Mouse (Mus musculus) forebrain, postnatal 0 days (tissue): ENCODE data around the gene Zbtb20. TPM values are rescaled to one million over a fixed set of nuclear protein-coding genes. Genes with fewer than 3 reads are reported as not detected.
A peak's percentile ranks its signal among the peaks of the same experiment; 100 is the strongest.

Source experiments
- ATAC-seq: fragments of 200-750 bp; cut with Nextera tagmentation; 2 replicates; pipeline ENCODE4 v1.8.0; 2017; ENCODE audit warnings: mild to moderate bottlenecking, moderate library complexity
- DNase-seq: peaks from one replicate; pipeline ENCODE4 v3.0.0-alpha.2; 2015
- H3K27ac ChIP-seq: fragments of 300-500 bp; sonication (generic); 2 replicates; pipeline ENCODE4 v1.5.1; 2014; ENCODE audit warnings: low read depth, mild to moderate bottlenecking, antibody characterized with exemption, low read length, moderate library complexity, mixed read lengths
- H3K27me3 ChIP-seq: fragments of 300-500 bp; sonication (generic); 2 replicates; pipeline ENCODE4 v1.6.1; 2014; ENCODE audit warnings: mild to moderate bottlenecking, low read length, mixed read lengths; ENCODE audit not compliant: insufficient read depth
- H3K36me3 ChIP-seq: fragments of 300-500 bp; sonication (generic); 2 replicates; pipeline ENCODE4 v1.6.1; 2014; ENCODE audit warnings: mild to moderate bottlenecking, moderate library complexity; ENCODE audit not compliant: insufficient read depth
- H3K4me1 ChIP-seq: fragments of 300-500 bp; sonication (generic); 2 replicates; pipeline ENCODE4 v1.6.1; 2014; ENCODE audit warnings: antibody characterized with exemption; ENCODE audit not compliant: insufficient read depth
- H3K4me2 ChIP-seq: fragments of 300-500 bp; sonication (generic); 2 replicates; pipeline ENCODE4 v1.6.1; 2014; ENCODE audit warnings: low read depth, mild to moderate bottlenecking, moderate library complexity
- H3K4me3 ChIP-seq: fragments of 300-500 bp; sonication (generic); 2 replicates; pipeline ENCODE4 v1.5.1; 2014; ENCODE audit warnings: low read depth, low read length, mixed read lengths
- H3K9ac ChIP-seq: fragments of 300-500 bp; sonication (generic); 2 replicates; pipeline ENCODE4 v1.6.1; 2014; ENCODE audit warnings: mild to moderate bottlenecking
- H3K9me3 ChIP-seq: fragments of 300-500 bp; sonication (generic); 2 replicates; pipeline ENCODE4 v1.6.1; 2016; ENCODE audit warnings: low read length
- CTCF ChIP-seq: sonication (generic); IDR thresholded peaks from 2 replicates; pipeline ENCODE4 v1.5.1; 2016; ENCODE audit warnings: antibody characterized with exemption, control low read depth, low read depth
- WGBS: fragments of 180-500 bp; shearing (Covaris S2); extraction: QIAGEN DNeasy Blood & Tissue Kit; methylation state at CpG from one replicate; pipeline ENCODE4 v1.1.7; 2014; 5-methylcytosine and 5-hydroxymethylcytosine counted together
- polyA plus RNA-seq: library from polyadenylated mRNA; unstranded; fragments of >200 nt; fragmentation: Nextera tagmentation; extraction: Ambion mirVana; gene quantifications from 2 replicates; pipeline ENCODE4 v1.2.1, GENCODE M21; 2015
- total RNA-seq: library from RNA; depleted of rRNA; stranded (reverse); fragments of >200 nt; gene quantifications from 2 replicates; pipeline ENCODE4 v1.2.3, GENCODE M21; 2014

The Zbtb20 gene
- total and polyA plus RNA-seq, 2 experiments from 2014 or later = 63.4 to 90.9 TPM

DNA sequence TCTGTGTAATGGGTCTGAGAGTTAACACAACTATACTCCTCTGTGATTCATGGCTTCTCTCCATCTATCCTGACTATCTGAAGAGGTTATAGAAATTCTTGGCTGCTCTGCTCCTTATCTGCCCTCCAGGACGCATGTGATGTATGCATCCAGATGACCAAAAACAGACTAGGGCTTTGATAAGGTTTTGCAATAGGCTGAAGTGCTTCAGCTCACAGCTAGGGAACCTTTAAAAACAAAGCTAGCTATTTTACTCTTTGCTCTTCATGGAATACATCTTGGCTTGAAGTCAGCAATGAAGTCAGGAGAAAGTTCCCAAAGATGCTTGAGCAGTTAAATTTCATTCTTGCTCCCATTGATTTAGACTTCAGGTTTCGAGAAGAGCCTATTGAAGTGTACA is 756.1 kb downstream of the Zbtb20 start:
- H3K4me2 ChIP-seq = no peak overlapping the region
- no peak overlapping the region for H3K9ac ChIP-seq
- 72% methylated on average over 2 of the region's 2 CpGs for WGBS
- TF ChIP-seq CTCF = no peak
- H3K4me3 ChIP-seq = no peak overlapping the region
- ATAC-seq (no peak), DNase-seq (no peak)
- H3K27me3 ChIP-seq = no peaks in the 10 kb centered on the region
- H3K9me3 ChIP-seq = no peaks in the 10 kb centered on the region
- H3K27ac ChIP-seq = no peak overlapping the region
- no peaks in the 10 kb centered on the region for H3K4me1 ChIP-seq
- H3K36me3 ChIP-seq = peaks cover 29% of the 10 kb centered on the region

DNA sequence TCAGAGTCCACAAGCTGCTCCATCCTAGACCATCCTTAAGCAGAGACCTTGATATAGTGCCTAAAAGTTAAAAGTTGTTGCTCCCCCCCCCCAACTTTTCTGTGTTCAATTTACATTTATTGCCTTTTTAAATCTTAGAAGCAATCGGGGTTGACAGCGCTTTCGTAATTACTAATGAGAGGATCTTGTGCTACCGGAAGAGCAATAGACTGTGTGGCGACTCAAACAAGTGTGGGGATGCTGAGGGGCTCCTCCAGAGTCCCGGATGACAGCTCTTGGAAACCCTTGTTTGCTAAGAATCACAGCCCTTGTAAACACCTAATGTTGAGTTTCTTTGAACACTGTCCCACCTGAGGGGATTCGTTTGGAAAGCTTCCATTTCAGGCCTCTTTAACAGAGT is 758.4 kb downstream of the Zbtb20 start:
- H3K4me3 ChIP-seq = no peak overlapping the region
- ATAC-seq (no peak), DNase-seq (no peak)
- no peaks in the 10 kb centered on the region for H3K4me1 ChIP-seq
- H3K27ac ChIP-seq = no peak overlapping the region
- no peaks in the 10 kb centered on the region for H3K9me3 ChIP-seq
- WGBS = 92% methylated on average over 7 of the region's 7 CpGs
- H3K4me2 ChIP-seq = no peak overlapping the region
- H3K36me3 ChIP-seq = peaks cover 21% of the 10 kb centered on the region; the same call in 1 of the 2 replicates
- no peak overlapping the region for H3K9ac ChIP-seq
- no peaks in the 10 kb centered on the region for H3K27me3 ChIP-seq
- no peak for TF ChIP-seq CTCF

DNA sequence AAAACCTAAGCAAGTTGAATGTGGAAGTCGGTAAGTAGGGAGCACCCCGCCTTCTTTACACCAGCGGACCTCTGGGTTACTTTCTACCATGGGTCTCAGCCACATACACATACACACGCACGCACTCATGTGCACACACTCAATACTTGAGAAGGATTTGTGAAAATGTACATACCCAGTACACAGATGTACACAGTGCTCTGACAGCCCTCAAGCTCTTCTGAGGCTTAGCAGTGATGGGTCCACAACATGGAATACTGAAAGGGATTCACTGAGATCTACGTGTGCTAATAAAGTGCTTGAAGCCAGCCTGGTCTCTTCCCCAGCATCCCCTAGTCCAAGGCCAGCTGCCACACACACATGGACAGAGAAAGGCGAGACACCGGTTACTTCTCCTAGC is 761.6 kb downstream of the Zbtb20 start:
- Histone ChIP-seq H3K4me1 (no peaks in the 10 kb centered on the region), H3K9me3 (no peaks in the 10 kb centered on the region), H3K9ac (no peak overlapping the region), H3K36me3 (peaks cover 19% of the 10 kb centered on the region; the same call in 1 of the 2 replicates), H3K27ac (no peak overlapping the region), H3K4me3 (no peak overlapping the region), H3K27me3 (no peaks in the 10 kb centered on the region), H3K4me2 (no peak overlapping the region)
- 87% methylated on average over 8 of the region's 8 CpGs for WGBS
- DNase-seq (no peak), ATAC-seq (no peak)
- no peak for TF ChIP-seq CTCF

DNA sequence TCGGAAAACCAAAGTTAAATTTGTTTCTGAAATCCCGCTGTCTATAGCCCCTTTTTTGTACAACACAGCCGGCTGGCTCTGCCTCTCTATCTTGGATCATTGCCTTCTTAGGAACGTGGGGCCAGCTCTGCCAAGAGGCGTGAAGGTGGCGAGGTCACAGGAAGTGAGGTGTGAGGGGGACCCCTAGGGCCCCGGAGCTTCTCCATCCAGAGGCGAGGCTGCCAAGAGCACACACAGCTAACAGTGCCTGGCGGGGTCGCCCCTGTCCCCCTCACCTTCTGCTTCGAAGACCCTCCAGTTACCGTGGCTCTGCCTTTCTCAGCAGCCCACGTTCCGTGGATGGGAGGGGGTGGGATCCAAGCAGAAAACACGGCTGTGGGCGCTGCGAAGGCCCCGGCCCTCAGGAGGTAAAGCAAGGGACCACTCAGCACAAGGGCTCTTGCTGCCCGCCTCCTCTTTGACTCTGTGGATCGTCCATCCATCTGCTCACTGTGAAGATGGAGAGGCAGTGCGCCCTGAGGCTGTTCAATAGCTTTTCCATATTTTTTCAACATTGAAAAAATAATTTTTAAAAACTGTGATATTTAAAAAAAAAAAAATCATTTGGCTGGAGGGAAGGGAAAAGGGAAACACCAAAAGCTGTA is 762.8 kb downstream of the Zbtb20 start:
- Histone ChIP-seq H3K4me1 (no peaks in the 10 kb centered on the region), H3K4me2 (no peak overlapping the region), H3K9ac (no peak overlapping the region), H3K27me3 (no peaks in the 10 kb centered on the region), H3K36me3 (peaks cover 14% of the 10 kb centered on the region; the same call in 1 of the 2 replicates), H3K9me3 (no peaks in the 10 kb centered on the region), H3K27ac (no peak overlapping the region), H3K4me3 (no peak overlapping the region)
- 71% methylated on average over 21 of the region's 21 CpGs for WGBS
- peak; percentile 47 for ATAC-seq
- no peak for DNase-seq
- TF ChIP-seq CTCF = no peak

DNA sequence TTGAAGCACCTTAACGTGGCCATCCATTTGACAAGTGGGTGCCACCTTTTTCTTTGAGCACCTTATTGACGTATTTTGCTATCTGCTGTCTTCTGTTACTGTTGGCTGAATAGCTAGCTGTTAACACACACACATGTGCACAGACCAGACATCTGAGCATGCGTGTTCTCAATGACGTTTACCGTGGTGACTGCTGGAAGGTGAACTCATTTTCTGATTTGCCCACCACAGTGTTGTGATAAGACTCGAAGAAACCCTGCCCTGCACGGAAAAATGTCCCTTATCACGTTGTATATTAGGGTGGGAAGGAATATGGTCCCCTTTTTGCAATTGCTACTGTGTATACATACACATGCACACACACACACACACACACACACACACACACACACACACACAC is 765.5 kb downstream of the Zbtb20 start:
- WGBS = 85% methylated on average over 8 of the region's 8 CpGs
- TF ChIP-seq CTCF = no peak

DNA sequence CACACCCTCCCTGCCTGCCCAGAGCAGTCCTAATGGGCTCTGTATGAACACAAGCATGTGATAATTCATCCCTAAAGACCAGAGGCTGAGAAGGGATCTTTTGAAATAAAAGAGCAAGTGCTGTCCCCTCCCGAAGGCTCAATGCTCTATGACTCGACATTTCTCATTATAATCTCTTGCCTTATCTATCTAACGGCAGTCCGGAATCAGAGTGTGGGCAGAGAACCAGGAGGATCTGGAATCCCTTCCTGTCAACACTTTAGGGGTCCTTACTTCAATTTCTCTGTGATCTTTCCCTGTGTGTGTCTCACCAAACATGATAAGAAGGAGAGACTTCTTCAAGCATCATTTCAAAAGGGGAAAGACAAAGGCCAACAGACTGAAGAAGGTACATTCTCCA is 770.2 kb downstream of the Zbtb20 start:
- ATAC-seq (no peak), DNase-seq (no peak)
- Histone ChIP-seq H3K9me3 (no peaks in the 10 kb centered on the region), H3K27ac (no peak overlapping the region), H3K4me1 (no peaks in the 10 kb centered on the region), H3K27me3 (no peaks in the 10 kb centered on the region), H3K36me3 (no peaks in the 10 kb centered on the region), H3K4me3 (no peak overlapping the region), H3K9ac (no peak overlapping the region), H3K4me2 (no peak overlapping the region)
- TF ChIP-seq CTCF = no peak
- 71% methylated on average over 4 of the region's 4 CpGs for WGBS

More for the DNA sequence above, 765.5 kb downstream of the Zbtb20 start:
- Histone ChIP-seq H3K4me2 (no peak overlapping the region), H3K4me3 (no peak overlapping the region), H3K9me3 (no peaks in the 10 kb centered on the region), H3K27ac (no peak overlapping the region), H3K36me3 (no peaks in the 10 kb centered on the region), H3K4me1 (no peaks in the 10 kb centered on the region), H3K27me3 (no peaks in the 10 kb centered on the region), H3K9ac (no peak overlapping the region)
- ATAC-seq (no peak), DNase-seq (no peak)

DNA sequence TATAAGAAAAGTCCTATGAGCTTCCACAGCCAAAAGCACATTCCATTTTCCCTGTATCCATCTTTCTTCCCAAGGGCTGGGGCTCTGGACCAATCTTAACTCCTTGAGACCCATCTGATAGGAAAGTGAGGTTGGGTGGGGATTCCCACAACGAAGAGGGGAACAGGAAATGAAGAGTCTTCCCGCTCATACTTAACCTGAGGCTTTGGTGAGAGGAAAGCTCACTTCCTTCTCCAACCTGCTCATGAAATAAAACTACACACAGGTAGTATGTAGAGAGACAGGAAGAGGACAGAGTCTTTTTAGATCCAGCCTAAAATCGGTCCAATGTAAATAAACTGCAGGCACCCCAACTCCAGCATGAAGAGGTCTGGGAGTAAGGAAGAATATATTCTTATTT is 771.3 kb downstream of the Zbtb20 start:
- Histone ChIP-seq H3K9me3 (no peaks in the 10 kb centered on the region), H3K9ac (no peak overlapping the region), H3K4me3 (no peak overlapping the region), H3K27me3 (no peaks in the 10 kb centered on the region), H3K36me3 (no peaks in the 10 kb centered on the region), H3K27ac (no peak overlapping the region), H3K4me1 (no peaks in the 10 kb centered on the region), H3K4me2 (no peak overlapping the region)
- DNase-seq = no peak
- ATAC-seq = no peak
- no peak for TF ChIP-seq CTCF
- 94% methylated on average over 3 of the region's 3 CpGs for WGBS
